Mouse (Mus musculus) testis, adult 2 months (tissue): Measurements from ENCODE around the gene Ecm1.

Experiments used
- CTCF ChIP-seq: fragments of 200-500 bp; IDR thresholded peaks from 2 replicates; pipeline ENCODE4 v1.5.1; 2012; ENCODE audit warnings: low read depth, mild to moderate bottlenecking, inconsistent platforms, low read length, moderate library complexity; ENCODE audit not compliant: control insufficient read depth, insufficient read depth, insufficient replicate concordance
- POLR2A ChIP-seq: fragments of 200-500 bp; IDR thresholded peaks from 2 replicates; pipeline ENCODE4 v1.6.1; 2012; ENCODE audit warnings: low read depth, mild to moderate bottlenecking, inconsistent platforms, low read length, moderate library complexity; ENCODE audit not compliant: control insufficient read depth

- TF ChIP-seq POLR2A (no peak), CTCF (no peak)
Observed at GRCm38 (mm10) chr3:95684846-95685245, 54.5 kb downstream of the Ecm1 start.
